Mouse (Mus musculus) layer of hippocampus, postnatal 10 days (tissue): ENCODE measurements at regions not wholly inside any gene's neighbourhood (a gene's known extent, or its start where the extent isn't known, plus 50 kb on each side); places are given as distances from the start of the nearest gene placed in this dataset.

Experiments
- DNase-seq, 2 experiments: peaks; one replicate each; pipeline ENCODE4 v3.0.0; 2021; ENCODE audit warnings: low spot score in 2 of 2
- microRNA-seq, 2 experiments: library from miRNA; unstranded; fragments of <30 nt; microRNA quantifications; one replicate each; pipeline ENCODE4 v1.2.0; 2021

DNA sequence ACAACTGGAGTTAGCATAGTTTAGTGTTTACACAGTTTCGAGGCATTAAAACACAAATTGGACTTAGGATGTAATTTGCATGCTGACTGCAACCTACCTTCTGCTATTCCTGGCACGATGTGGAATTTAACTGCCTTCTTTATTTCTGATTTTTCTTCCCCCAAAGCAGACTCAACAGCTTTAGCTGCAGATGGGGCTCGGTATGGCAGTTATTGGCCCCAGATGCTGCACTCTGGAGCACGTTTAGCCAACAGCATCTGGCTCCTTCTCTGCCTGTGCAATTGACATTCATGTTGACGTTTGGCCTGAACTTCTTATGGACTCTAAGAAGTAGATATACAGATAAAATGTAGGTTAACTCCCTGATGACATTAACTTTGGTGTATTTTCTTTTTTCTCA, 625.8 kb upstream of the Gm597 start:
- DNase-seq, result peak; percentile 24 to 30

DNA sequence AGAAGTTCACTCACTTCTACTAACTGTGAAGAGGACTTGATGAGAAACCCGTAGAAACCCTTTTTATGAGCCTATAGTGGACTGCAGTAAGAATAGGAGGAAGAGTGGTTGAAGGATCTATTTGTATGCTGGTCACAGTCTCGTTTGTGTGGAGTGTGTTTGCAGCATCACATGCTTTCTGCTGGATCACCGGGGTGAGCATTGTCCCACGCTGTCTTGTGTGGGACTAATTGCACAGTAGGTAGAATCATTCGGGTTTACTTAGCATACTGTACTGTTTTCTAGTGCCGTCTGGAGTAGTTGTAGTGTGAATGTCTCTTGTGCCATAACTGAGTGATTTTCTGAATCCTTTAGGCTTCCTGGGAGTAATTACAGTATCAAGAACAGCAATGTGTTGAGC, 624.1 kb upstream of the Gm597 start:
- DNase-seq, result no peak

DNA sequence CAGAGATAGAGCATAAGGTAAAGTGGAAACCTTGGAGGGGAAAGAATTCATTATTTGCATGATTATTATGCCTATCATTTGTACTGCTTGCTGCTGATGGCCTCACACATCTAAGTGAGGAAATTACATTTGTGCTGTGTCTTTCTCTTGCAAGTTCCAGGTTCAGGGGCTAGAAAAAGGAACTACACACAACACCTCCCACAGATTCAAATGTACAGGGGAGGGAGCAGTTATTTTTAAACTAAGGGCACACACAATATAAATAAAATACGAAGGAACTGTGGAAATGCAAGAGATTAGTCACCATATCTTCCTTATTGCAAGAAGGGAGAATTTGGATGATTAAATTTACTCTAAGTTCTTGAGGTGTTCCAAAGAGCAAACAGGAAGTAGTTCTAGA, 583.7 kb upstream of the Gm597 start:
- no peak for DNase-seq

DNA sequence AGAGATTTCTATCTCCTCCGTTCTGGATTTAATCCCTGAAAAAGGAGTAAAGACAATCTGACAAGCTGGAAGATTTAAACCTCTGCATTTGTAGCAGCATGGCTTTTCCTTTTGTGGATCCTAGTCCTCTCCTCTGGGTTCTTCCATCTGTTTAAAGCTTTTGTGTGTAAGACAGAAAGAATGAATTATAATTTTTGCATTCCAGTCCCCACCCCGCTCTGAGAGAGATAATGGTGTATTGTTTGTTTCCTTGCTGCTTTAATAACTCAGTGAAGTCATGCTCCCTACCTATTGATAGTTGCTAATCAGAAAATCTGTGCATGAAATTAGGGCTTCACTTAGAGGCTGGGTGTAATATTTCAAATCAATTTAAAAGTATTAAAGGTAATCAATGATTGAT, 561.5 kb upstream of the Gm597 start:
- no peak for DNase-seq

DNA sequence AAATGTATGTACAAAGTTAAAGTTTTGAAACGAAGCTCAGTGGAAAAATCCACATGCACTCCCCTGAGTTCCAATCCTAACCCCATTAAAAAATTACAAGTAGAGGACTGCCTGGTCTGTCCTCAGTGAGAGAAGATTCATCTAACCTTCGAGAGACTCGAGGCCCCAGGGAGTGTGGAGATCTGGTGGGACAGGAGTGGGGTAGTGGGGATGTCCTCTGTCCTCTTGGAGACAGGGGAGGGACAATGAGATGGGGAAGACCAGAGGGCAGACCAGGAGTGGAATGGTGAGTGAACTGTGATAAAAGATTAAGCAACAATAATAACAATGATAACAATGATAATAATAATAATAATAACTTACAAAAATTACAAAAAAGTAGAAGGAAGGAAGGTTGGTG, 560.9 kb upstream of the Gm597 start:
- no peak for DNase-seq

DNA sequence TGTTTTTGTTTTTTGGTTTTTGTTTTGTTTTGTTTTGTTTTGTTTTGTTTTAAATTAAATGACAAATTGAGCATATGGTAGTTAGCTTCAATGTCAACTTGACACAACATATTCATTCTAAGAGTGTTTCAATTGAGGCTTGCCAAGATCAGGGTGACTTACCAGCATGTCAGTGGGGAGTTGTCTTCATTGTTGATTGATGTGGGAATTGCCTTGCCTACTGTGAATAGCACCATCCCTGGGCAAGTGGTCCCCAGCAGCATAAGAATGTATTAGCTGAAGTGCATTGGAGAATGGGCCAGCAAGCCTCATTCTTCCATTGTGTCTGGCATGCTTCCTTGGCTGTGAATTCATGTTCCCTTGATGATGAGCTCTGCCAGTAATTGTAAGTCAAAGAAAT, 548.9 kb upstream of the Gm597 start:
- no peak for DNase-seq

Small RNA genes in the stretch of these regions (microRNA-seq; reads per million reads assigned to microRNA genes)
- 0 reads per million in 2 experiments for gene Gm23785
